Mouse (Mus musculus) midbrain, postnatal 0 days (tissue): ENCODE measurements at regions not wholly inside any gene's neighbourhood (a gene's known extent, or its start where the extent isn't known, plus 50 kb on each side); places are given as distances from the start of the nearest gene placed in this dataset.

ENCODE experiments used
- ATAC-seq: fragments of 200-750 bp; cut with Nextera tagmentation; 2 replicates; pipeline ENCODE4 v1.8.0; 2017; ENCODE audit warnings: moderate number of reproducible peaks, mild to moderate bottlenecking, moderate TSS enrichment, moderate library complexity; ENCODE audit not compliant: low FRiP score
- DNase-seq: peaks from one replicate; pipeline ENCODE4 v3.0.0-alpha.2; 2015; ENCODE audit warnings: low spot score
- H3K27ac ChIP-seq: fragments of 300-500 bp; sonication (generic); 2 replicates; pipeline ENCODE4 v1.5.1; 2014; ENCODE audit warnings: low read depth, mild to moderate bottlenecking, low read length, mixed read lengths
- H3K27me3 ChIP-seq: fragments of 300-500 bp; sonication (generic); 2 replicates; pipeline ENCODE4 v1.6.1; 2014; ENCODE audit warnings: low read length, control low read depth, mixed read lengths; ENCODE audit not compliant: insufficient read depth
- H3K36me3 ChIP-seq: fragments of 300-500 bp; sonication (generic); 2 replicates; pipeline ENCODE4 v1.6.1; 2014; ENCODE audit warnings: low read length, control low read depth, mixed read lengths; ENCODE audit not compliant: insufficient read depth
- H3K4me1 ChIP-seq: fragments of 300-500 bp; sonication (generic); 2 replicates; pipeline ENCODE4 v1.6.1; 2014; ENCODE audit warnings: mild to moderate bottlenecking, control low read depth, antibody characterized with exemption, low read length, mixed read lengths; ENCODE audit not compliant: insufficient read depth
- H3K4me2 ChIP-seq: fragments of 300-500 bp; sonication (generic); 2 replicates; pipeline ENCODE4 v1.6.1; 2014; ENCODE audit warnings: low read depth, mild to moderate bottlenecking, low read length, mixed read lengths; ENCODE audit not compliant: poor library complexity, severe bottlenecking
- H3K4me3 ChIP-seq: fragments of 300-500 bp; sonication (generic); 2 replicates; pipeline ENCODE4 v1.5.1; 2014; ENCODE audit warnings: low read depth, mild to moderate bottlenecking, low read length, moderate library complexity
- H3K9ac ChIP-seq: fragments of 300-500 bp; sonication (generic); replicated peaks from 2 replicates; pipeline ENCODE4 v1.6.1; 2014; ENCODE audit warnings: mild to moderate bottlenecking, low read length, moderate library complexity, mixed read lengths; ENCODE audit not compliant: poor library complexity, severe bottlenecking
- H3K9me3 ChIP-seq: fragments of 300-500 bp; sonication (generic); 2 replicates; pipeline ENCODE4 v1.6.1; 2016; ENCODE audit warnings: low read length, control low read depth
- CTCF ChIP-seq: IDR thresholded peaks from 2 replicates; pipeline ENCODE4 v1.5.1; 2016; ENCODE audit warnings: antibody characterized with exemption, mild to moderate bottlenecking
- WGBS: fragments of 180-500 bp; shearing (Covaris S2); extraction: QIAGEN DNeasy Blood & Tissue Kit; methylation state at CpG from one replicate; pipeline ENCODE4 v1.1.7; 2014; 5-methylcytosine and 5-hydroxymethylcytosine counted together

DNA sequence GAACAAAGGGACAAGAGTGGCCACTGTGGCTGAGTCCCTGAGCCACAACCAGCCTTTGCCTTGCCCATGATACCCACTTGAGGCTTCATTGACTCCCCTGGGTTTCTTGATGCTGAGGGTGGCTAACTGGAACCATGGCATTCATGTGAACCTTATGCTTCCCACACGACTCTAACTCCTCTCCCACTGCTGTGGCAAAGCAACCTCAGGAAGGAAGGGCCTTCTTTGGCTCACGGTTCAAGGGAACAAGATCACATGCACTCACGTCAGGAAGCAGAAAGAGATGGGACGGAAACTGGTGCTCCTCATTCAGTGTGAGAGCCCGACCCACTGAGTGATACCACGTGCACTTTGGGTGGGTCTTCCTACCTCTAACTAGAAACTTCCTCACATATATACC lies 190.3 kb downstream of the Pdcd6ip start:
- Histone ChIP-seq H3K4me1 (no peaks in the 10 kb centered on the region), H3K27me3 (no peaks in the 10 kb centered on the region), H3K9me3 (no peaks in the 10 kb centered on the region), H3K36me3 (no peaks in the 10 kb centered on the region), H3K9ac (no peak overlapping the region), H3K4me2 (no peak overlapping the region), H3K4me3 (no peak overlapping the region), H3K27ac (no peak overlapping the region)
- no peak for ATAC-seq
- no peak for TF ChIP-seq CTCF
- DNase-seq, result no peak
- 94% methylated on average over 6 of the region's 6 CpGs for WGBS

DNA sequence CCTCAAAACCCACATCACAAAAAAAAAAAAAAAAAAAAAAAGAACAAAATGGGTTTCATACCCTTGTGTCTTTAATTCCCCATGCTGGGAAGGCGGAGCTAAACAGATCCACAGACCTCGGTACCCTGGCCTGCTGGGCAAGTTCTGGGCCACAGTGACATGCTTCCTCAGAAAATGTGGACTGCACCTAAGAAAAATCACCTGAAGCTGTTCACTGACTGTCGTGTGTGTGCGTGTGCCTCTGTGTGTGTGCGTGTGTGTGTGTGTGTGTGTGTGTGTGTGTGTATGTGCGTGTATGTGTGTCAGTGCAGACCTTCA lies 192.4 kb downstream of the Pdcd6ip start:
- Histone ChIP-seq H3K4me1 (no peaks in the 10 kb centered on the region), H3K27me3 (no peaks in the 10 kb centered on the region), H3K36me3 (no peaks in the 10 kb centered on the region), H3K9me3 (no peaks in the 10 kb centered on the region), H3K4me3 (no peak overlapping the region), H3K4me2 (no peak overlapping the region), H3K27ac (no peak overlapping the region), H3K9ac (no peak overlapping the region)
- ATAC-seq, result no peak
- TF ChIP-seq CTCF, result no peak
- 84% methylated on average over 6 of the region's 6 CpGs for WGBS
- no peak for DNase-seq

DNA sequence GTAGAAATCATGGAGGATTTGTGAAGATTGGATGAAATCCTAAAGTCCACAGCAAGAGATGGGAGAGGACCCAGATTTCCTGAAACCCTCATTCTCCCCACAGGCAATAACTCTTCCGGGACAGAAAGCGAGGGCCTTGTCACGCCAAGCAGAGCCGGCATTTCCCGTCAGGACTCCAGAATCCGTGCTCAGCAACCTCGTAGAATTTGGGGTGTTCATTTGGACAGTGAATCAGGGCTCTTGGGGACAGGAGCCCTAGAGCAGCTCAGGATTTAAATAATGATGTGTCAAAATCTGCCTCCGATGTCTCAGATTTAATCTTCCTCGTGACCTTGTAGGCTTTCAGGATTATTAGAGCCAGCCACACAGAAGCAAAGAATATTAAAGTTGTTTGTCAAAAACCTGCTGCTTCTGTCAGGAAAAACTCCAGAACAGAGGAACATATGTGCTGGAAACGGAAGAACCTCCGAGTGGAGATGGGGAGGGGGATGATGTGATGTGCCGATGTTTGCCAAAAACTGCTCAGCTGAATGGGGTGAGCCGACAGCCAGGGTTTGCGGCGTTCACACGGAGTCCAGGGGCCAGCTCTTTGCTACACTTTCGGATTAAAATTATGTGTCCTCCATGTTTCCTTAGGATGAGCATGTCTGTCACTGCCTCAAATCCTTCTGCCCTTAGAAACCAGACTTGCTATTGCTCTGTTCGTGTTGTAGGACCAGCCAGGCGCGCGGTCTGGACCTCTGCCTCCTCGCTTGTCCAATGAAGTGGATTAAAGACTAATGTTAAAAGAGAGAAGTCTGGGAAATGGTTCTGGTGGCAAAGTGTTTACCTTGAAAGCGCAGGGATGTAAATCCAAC lies 193.0 kb downstream of the Pdcd6ip start:
- Histone ChIP-seq H3K27ac (no peak overlapping the region), H3K36me3 (no peaks in the 10 kb centered on the region), H3K27me3 (no peaks in the 10 kb centered on the region), H3K9me3 (no peaks in the 10 kb centered on the region), H3K4me3 (no peak overlapping the region), H3K4me1 (no peaks in the 10 kb centered on the region), H3K4me2 (no peak overlapping the region), H3K9ac (no peak overlapping the region)
- DNase-seq (peak; percentile 46), ATAC-seq (no peak)
- TF ChIP-seq CTCF, result no peak
- WGBS, result 71% methylated on average over 23 of the region's 23 CpGs

DNA sequence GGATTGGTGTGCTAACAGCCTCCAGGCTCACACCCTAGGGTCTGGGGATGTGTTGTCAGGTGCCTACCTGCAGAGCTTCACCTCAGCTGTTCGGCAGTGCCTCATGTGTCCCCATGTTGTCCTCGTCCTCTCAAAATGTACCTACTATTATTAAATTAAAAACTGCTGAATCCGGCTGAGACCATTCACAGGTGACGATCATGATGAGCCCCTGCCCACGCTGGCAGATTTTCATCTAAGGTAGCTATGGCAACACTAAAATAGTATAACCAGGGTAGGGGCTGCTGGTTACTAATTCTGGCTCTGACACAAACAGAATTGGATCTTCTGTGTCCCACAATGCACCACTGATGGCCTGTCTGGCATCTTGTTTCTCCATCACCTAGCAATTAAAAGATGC lies 196.8 kb downstream of the Pdcd6ip start:
- Histone ChIP-seq H3K4me2 (no peak overlapping the region), H3K4me3 (no peak overlapping the region), H3K9ac (no peak overlapping the region), H3K36me3 (no peaks in the 10 kb centered on the region), H3K9me3 (no peaks in the 10 kb centered on the region), H3K4me1 (peaks cover 4% of the 10 kb centered on the region; the same call in 1 of the 2 replicates), H3K27me3 (no peaks in the 10 kb centered on the region), H3K27ac (no peak overlapping the region)
- DNase-seq (no peak), ATAC-seq (no peak)
- WGBS, result 56% methylated on average over 5 of the region's 5 CpGs
- TF ChIP-seq CTCF, result no peak

DNA sequence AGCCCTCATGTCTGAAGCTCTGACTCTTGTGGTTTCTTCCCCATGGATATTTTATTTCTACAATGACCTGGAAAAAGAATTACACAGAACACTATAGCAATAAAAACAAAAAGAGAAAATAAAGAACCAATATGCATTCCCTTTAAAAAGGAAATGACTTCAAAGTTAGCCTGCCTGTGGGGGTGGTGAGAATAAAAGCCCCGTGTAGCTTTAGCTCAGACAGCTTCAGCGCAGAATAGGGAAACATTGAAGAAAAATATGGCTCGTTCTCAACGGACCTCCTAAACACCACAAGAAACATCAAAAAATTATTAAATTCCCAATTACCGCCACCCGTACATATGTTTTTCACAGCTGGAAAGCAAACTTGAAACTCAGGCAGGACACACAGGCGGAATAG lies 198.7 kb downstream of the Pdcd6ip start:
- no peaks in the 10 kb centered on the region for H3K36me3 ChIP-seq
- H3K4me3 ChIP-seq, result no peak overlapping the region
- no peak overlapping the region for H3K9ac ChIP-seq
- H3K27me3 ChIP-seq, result no peaks in the 10 kb centered on the region
- TF ChIP-seq CTCF, result no peak
- peaks cover 4% of the 10 kb centered on the region; the same call in 1 of the 2 replicates for H3K4me1 ChIP-seq
- no peak overlapping the region for H3K4me2 ChIP-seq
- ATAC-seq (no peak), DNase-seq (no peak)
- no peaks in the 10 kb centered on the region for H3K9me3 ChIP-seq
- H3K27ac ChIP-seq, result no peak overlapping the region
- WGBS, result 79% methylated on average over 7 of the region's 7 CpGs

DNA sequence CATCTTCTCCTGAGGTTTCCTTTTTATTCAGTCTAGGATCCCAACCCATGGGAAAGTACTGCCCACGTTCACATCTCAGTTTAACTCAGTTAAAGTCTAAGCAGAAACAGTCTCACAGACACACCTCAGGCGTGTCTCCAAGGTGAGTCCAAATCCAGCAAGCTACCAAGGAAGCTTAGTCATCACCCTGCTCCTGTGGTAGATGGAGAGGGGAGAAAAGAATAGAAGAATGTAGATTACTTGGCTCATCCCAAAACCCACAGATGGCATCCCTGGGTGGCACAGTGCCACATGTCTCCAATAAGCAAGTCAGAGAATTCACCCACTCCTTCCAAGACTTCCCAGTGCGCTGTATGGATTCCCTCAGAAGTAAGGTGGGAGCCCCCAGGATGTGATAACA lies 199.2 kb downstream of the Pdcd6ip start:
- WGBS, result 90% methylated on average over 3 of the region's 3 CpGs
- H3K4me1 ChIP-seq, result peaks cover 4% of the 10 kb centered on the region; the same call in 1 of the 2 replicates

More for the DNA sequence above, 199.2 kb downstream of the Pdcd6ip start:
- no peak overlapping the region for H3K4me3 ChIP-seq
- no peaks in the 10 kb centered on the region for H3K36me3 ChIP-seq
- DNase-seq (no peak), ATAC-seq (no peak)
- 0 out of 2 replicates have a peak overlapping the region, but pooled peaks have one; percentile 72 for H3K27ac ChIP-seq
- no peak overlapping the region for H3K9ac ChIP-seq
- H3K9me3 ChIP-seq, result no peaks in the 10 kb centered on the region
- H3K27me3 ChIP-seq, result no peaks in the 10 kb centered on the region
- H3K4me2 ChIP-seq, result no peak overlapping the region
- TF ChIP-seq CTCF, result no peak
